Mouse (Mus musculus): Measurements from ENCODE around the gene Prrc2a. TPM values are rescaled to one million over a fixed set of nuclear protein-coding genes. Genes with fewer than 3 reads are reported as not detected.

The Prrc2a gene
- polyA plus RNA-seq, 1 experiment = 1,121 TPM

Other genes with a start within 250 kb of the Prrc2a start
- gene Neu1, start 233.6 kb downstream of the Prrc2a start, polyA plus RNA-seq (2012; ENCODE audit: low replicate concordance) = 46.6 and 61.8 TPM in 2 replicates
- 3.0 and 6.4 TPM in 2 replicates for gene Hspa1b, start 205.7 kb downstream of the Prrc2a start, polyA plus RNA-seq (2012; ENCODE audit: low replicate concordance)
- gene Gm20481, start 195.0 kb downstream of the Prrc2a start, polyA plus RNA-seq (2012; ENCODE audit: low replicate concordance) = not detected in 2 replicates
- 0.68 and 2.2 TPM in 2 replicates for gene Hspa1a, start 192.7 kb downstream of the Prrc2a start, polyA plus RNA-seq (2012; ENCODE audit: low replicate concordance)
- gene Hspa1l, start 192.2 kb downstream of the Prrc2a start, polyA plus RNA-seq (2012; ENCODE audit: low replicate concordance) = not detected in 2 replicates
- gene Lsm2, start 183.0 kb downstream of the Prrc2a start, polyA plus RNA-seq (2012; ENCODE audit: low replicate concordance) = 51.7 and 75.3 TPM in 2 replicates
- 768 and 1,214 TPM in 2 replicates for gene Vars, start 163.9 kb downstream of the Prrc2a start, polyA plus RNA-seq (2012; ENCODE audit: low replicate concordance)
- gene Vwa7, start 148.3 kb downstream of the Prrc2a start, polyA plus RNA-seq (2012; ENCODE audit: low replicate concordance) = 0.51 and 1.3 TPM in 2 replicates
- gene Sapcd1, start 136.9 kb downstream of the Prrc2a start, polyA plus RNA-seq (2012; ENCODE audit: low replicate concordance) = 93.8 and 249 TPM in 2 replicates
- 54.6 and 127 TPM in 2 replicates for gene Msh5, start 118.2 kb downstream of the Prrc2a start, polyA plus RNA-seq (2012; ENCODE audit: low replicate concordance)
- gene Clic1, start 114.9 kb downstream of the Prrc2a start, polyA plus RNA-seq (2012; ENCODE audit: low replicate concordance) = 161 and 172 TPM in 2 replicates
- 6.4 and 6.5 TPM in 2 replicates for gene Ddah2, start 105.9 kb downstream of the Prrc2a start, polyA plus RNA-seq (2012; ENCODE audit: low replicate concordance)
- gene Ly6g6c, start 99.5 kb downstream of the Prrc2a start, polyA plus RNA-seq (2012; ENCODE audit: low replicate concordance) = 0.17 TPM in 1 of 2 replicates, not detected in the other
- gene Mpig6b, start 98.7 kb downstream of the Prrc2a start, polyA plus RNA-seq (2012; ENCODE audit: low replicate concordance) = 0.16 and 0.42 TPM in 2 replicates
- not detected in 2 replicates for gene Ly6g6e, start 88.0 kb downstream of the Prrc2a start, polyA plus RNA-seq (2012; ENCODE audit: low replicate concordance)
- gene Ly6g6d, start 86.8 kb downstream of the Prrc2a start, polyA plus RNA-seq (2012; ENCODE audit: low replicate concordance) = not detected in 2 replicates
- not detected in 2 replicates for gene Ly6g6f, start 79.3 kb downstream of the Prrc2a start, polyA plus RNA-seq (2012; ENCODE audit: low replicate concordance)
- gene Abhd16a, start 75.6 kb downstream of the Prrc2a start, polyA plus RNA-seq (2012; ENCODE audit: low replicate concordance) = 115 and 170 TPM in 2 replicates
- gene Ly6g5c, start 56.6 kb downstream of the Prrc2a start, polyA plus RNA-seq (2012; ENCODE audit: low replicate concordance) = not detected in 2 replicates
- 0.24 and 0.66 TPM in 2 replicates for gene Ly6g5b, start 49.5 kb downstream of the Prrc2a start, polyA plus RNA-seq (2012; ENCODE audit: low replicate concordance)
- 76.2 and 161 TPM in 2 replicates for gene Gpank1, start 43.4 kb downstream of the Prrc2a start, polyA plus RNA-seq (2012; ENCODE audit: low replicate concordance)
- gene Csnk2b, start 42.8 kb downstream of the Prrc2a start, polyA plus RNA-seq (2012; ENCODE audit: low replicate concordance) = 50.0 and 73.9 TPM in 2 replicates
- 21.2 and 21.9 TPM in 2 replicates for gene D17H6S53E, start 38.5 kb downstream of the Prrc2a start, polyA plus RNA-seq (2012; ENCODE audit: low replicate concordance)
- 0.18 and 0.28 TPM in 2 replicates for gene Apom, start 32.8 kb downstream of the Prrc2a start, polyA plus RNA-seq (2012; ENCODE audit: low replicate concordance)
- 414 and 841 TPM in 2 replicates for gene Bag6, start 29.7 kb downstream of the Prrc2a start, polyA plus RNA-seq (2012; ENCODE audit: low replicate concordance)
- 7.8 and 19.1 TPM in 2 replicates for gene Aif1, start 11.2 kb upstream of the Prrc2a start, polyA plus RNA-seq (2012; ENCODE audit: low replicate concordance)
- 28.4 and 125 TPM in 2 replicates for gene Lst1, start 23.5 kb upstream of the Prrc2a start, polyA plus RNA-seq (2012; ENCODE audit: low replicate concordance)
- 883 and 1,534 TPM in 2 replicates for gene Ltb, start 29.5 kb upstream of the Prrc2a start, polyA plus RNA-seq (2012; ENCODE audit: low replicate concordance)
- 8.2 and 10.3 TPM in 2 replicates for gene Tnf, start 37.1 kb upstream of the Prrc2a start, polyA plus RNA-seq (2012; ENCODE audit: low replicate concordance)
- 20.2 and 29.6 TPM in 2 replicates for gene Lta, start 40.5 kb upstream of the Prrc2a start, polyA plus RNA-seq (2012; ENCODE audit: low replicate concordance)
- gene Gm16181, start 55.9 kb upstream of the Prrc2a start, polyA plus RNA-seq (2012; ENCODE audit: low replicate concordance) = not detected in 2 replicates
- gene Atp6v1g2, start 68.8 kb upstream of the Prrc2a start, polyA plus RNA-seq (2012; ENCODE audit: low replicate concordance) = 2.8 and 6.8 TPM in 2 replicates
- gene Nfkbil1, start 70.9 kb upstream of the Prrc2a start, polyA plus RNA-seq (2012; ENCODE audit: low replicate concordance) = 35.2 and 66.9 TPM in 2 replicates
- gene Ddx39b, start 76.8 kb upstream of the Prrc2a start, polyA plus RNA-seq (2012; ENCODE audit: low replicate concordance) = 174 and 194 TPM in 2 replicates
- 496 and 1,202 TPM in 2 replicates for gene H2-D1, start 97.8 kb upstream of the Prrc2a start, polyA plus RNA-seq (2012; ENCODE audit: low replicate concordance)
- 21.1 and 21.9 TPM in 2 replicates for gene H2-Q1, start 155.5 kb upstream of the Prrc2a start, polyA plus RNA-seq (2012; ENCODE audit: low replicate concordance)
- gene H2-Q2, start 177.3 kb upstream of the Prrc2a start, polyA plus RNA-seq (2012; ENCODE audit: low replicate concordance) = 3.7 and 12.2 TPM in 2 replicates
- 331 and 730 TPM in 2 replicates for gene H2-Q4, start 214.7 kb upstream of the Prrc2a start, polyA plus RNA-seq (2012; ENCODE audit: low replicate concordance)

Data from hematopoietic multipotent progenitor cell, adult 10-12 weeks (in vitro differentiated cells).